Mouse (Mus musculus): Measurements from ENCODE around the gene Gm48551. TPM values are rescaled to one million over a fixed set of nuclear protein-coding genes. Genes with fewer than 3 reads are reported as not detected.

The Gm48551 gene
- polyA plus RNA-seq, 1 experiment from 2014 or later = 1.9 TPM

DNA sequence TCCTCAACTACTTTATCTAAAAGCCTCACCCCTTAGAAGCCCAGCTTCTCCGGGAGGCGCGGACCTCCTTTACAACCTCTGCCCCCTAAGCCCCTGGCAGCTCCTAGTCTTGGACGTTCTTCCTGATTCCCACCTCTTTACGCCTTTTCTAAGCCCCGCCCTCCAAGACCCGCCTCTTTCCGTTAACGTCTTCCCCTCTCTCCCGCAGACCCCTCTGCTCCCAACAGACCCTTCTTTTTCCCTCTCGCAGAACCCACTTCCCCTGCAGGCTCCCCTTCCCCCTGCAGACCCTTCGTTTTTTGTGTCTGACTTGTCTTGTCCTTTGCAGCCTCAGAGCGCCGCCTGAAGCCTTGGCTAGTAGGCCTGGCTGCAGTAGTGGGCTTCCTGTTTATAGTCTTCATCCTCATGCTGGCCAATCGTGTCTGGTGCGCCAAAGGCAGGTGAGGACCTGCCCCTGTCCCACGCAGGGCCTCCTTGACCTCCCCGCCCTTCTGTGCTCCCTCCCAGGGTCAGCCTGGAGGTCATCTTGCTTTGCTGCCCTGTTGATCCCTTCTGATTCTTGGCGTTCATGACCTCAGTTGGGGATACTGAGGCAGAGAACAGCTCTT, 9.3 kb downstream of the Gm48551 start:
- 0 out of 2 replicates have a peak, but pooled peaks cover 3% of the 10 kb centered on the region for H3K36me3 ChIP-seq (ENCODE audit: insufficient read depth, low read length)
- no peaks in the 10 kb centered on the region for H3K9me3 ChIP-seq (replicated peaks; ENCODE audit: low read length)
- peaks cover 16% of the 10 kb centered on the region for H3K4me1 ChIP-seq (replicated peaks; ENCODE audit: insufficient read depth, low read length)
- H3K27ac ChIP-seq = peak overlapping the region; percentile 72
- whole genome bisulfite sequencing = 7% methylated on average over 19 of the region's 19 CpGs
- no peak for TF ChIP-seq CTCF (IDR thresholded peaks at IDR 0.05; ENCODE audit: low read depth)
- H3K9ac ChIP-seq (ENCODE audit: low read depth, low read length) = peak overlapping the region; percentile 42
- peak overlapping the region; percentile 64 for H3K4me2 ChIP-seq (ENCODE audit: low read length)
- ATAC-seq (replicated peaks; ENCODE audit: low FRiP score, low read depth) = no peak
- DNase-seq (ENCODE audit: low spot score) = peak; percentile 62
- H3K4me3 ChIP-seq (replicated peaks; ENCODE audit: low read depth, low read length) = peak overlapping the region; percentile 21
- no peaks in the 10 kb centered on the region for H3K27me3 ChIP-seq (ENCODE audit: insufficient read depth, low read length)

DNA sequence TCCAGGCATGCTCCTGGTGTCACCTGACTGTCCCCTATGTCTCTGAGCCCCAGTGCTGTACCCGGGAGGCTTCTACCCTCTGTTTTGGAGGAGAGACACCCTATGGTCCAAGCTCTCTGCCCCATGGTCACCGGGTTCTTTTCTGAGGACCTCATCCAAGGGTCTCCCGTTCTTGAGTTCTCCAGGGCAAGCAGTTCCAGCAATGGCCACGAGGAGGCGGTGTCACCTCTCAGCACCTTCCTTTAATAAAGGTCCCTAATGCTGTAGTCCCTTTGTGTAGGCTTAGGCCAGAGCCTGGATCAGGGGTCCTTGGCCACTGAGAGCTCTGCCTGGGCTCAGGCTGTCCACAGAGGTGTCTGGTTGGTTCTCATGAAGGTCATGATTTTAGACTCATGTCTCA, 10.9 kb downstream of the Gm48551 start:
- Histone ChIP-seq H3K4me2 (ENCODE audit: low read length) (no peak overlapping the region), H3K4me3 (replicated peaks; ENCODE audit: low read depth, low read length) (no peak overlapping the region), H3K36me3 (ENCODE audit: insufficient read depth, low read length) (peaks cover 15% of the 10 kb centered on the region), H3K27me3 (ENCODE audit: insufficient read depth, low read length) (no peaks in the 10 kb centered on the region), H3K27ac (no peak overlapping the region), H3K4me1 (replicated peaks; ENCODE audit: insufficient read depth, low read length) (peaks cover 9% of the 10 kb centered on the region), H3K9me3 (replicated peaks; ENCODE audit: low read length) (no peaks in the 10 kb centered on the region), H3K9ac (ENCODE audit: low read depth, low read length) (no peak overlapping the region)
- WGBS = 20% methylated on average over 5 of the region's 5 CpGs
- ATAC-seq (replicated peaks; ENCODE audit: low FRiP score, low read depth) = no peak
- DNase-seq (ENCODE audit: low spot score) = peak; percentile 76
- TF ChIP-seq CTCF (IDR thresholded peaks at IDR 0.05; ENCODE audit: low read depth) = peak; percentile 95

DNA sequence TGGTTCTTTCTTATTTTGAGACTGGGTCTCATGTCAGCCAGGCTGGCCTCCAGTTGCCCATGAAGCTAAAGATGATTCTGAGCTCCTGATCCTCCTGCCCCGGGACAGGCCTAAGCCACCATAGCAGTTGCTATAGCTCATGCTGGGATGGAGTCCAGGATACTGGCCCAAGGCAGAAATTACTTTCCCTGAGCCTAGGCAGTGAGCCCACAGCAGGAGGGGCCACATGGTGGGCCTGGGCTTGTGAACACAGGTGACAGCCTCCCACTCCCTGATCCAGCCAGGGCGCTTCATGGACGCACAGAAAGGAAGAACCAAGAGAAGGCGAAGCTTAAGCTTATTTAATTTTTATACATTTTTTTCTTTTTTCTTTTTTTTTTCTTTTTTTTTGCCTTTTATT, 11.6 kb downstream of the Gm48551 start:
- H3K4me2 ChIP-seq (ENCODE audit: low read length) = no peak overlapping the region
- ATAC-seq (replicated peaks; ENCODE audit: low FRiP score, low read depth) = no peak
- 90% methylated on average over 4 of the region's 4 CpGs for WGBS
- H3K9me3 ChIP-seq (replicated peaks; ENCODE audit: low read length) = no peaks in the 10 kb centered on the region
- DNase-seq (ENCODE audit: low spot score) = no peak
- H3K4me3 ChIP-seq (replicated peaks; ENCODE audit: low read depth, low read length) = no peak overlapping the region
- H3K4me1 ChIP-seq (replicated peaks; ENCODE audit: insufficient read depth, low read length) = peaks cover 11% of the 10 kb centered on the region
- TF ChIP-seq CTCF (IDR thresholded peaks at IDR 0.05; ENCODE audit: low read depth) = no peak
- no peak overlapping the region for H3K27ac ChIP-seq
- no peaks in the 10 kb centered on the region for H3K27me3 ChIP-seq (ENCODE audit: insufficient read depth, low read length)
- no peak overlapping the region for H3K9ac ChIP-seq (ENCODE audit: low read depth, low read length)
- peaks cover 23% of the 10 kb centered on the region for H3K36me3 ChIP-seq (ENCODE audit: insufficient read depth, low read length)

DNA sequence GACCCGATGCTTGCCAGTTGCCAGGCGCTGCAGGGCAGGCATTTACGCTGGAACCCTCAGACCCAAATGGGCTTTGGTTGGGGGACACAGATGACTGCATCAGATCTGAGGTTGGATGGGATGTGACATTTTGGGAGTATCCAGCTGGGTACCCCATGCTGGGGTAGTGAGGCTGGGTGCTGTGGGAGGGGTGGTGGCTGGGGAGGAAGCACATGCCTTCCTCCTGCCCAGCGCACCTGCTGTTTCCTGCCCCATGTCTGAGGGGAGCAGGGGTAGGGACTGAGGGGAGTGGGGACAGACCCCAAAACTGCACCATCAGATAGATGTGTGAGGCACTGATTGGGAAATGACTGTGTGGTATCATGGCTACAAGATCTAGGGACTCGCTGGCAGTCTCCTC, 12.5 kb downstream of the Gm48551 start:
- Histone ChIP-seq H3K36me3 (ENCODE audit: insufficient read depth, low read length) (peaks cover 24% of the 10 kb centered on the region), H3K4me2 (ENCODE audit: low read length) (no peak overlapping the region), H3K4me3 (replicated peaks; ENCODE audit: low read depth, low read length) (no peak overlapping the region), H3K9me3 (replicated peaks; ENCODE audit: low read length) (no peaks in the 10 kb centered on the region), H3K27me3 (ENCODE audit: insufficient read depth, low read length) (no peaks in the 10 kb centered on the region), H3K9ac (ENCODE audit: low read depth, low read length) (no peak overlapping the region), H3K4me1 (replicated peaks; ENCODE audit: insufficient read depth, low read length) (peaks cover 20% of the 10 kb centered on the region), H3K27ac (no peak overlapping the region)
- 75% methylated on average over 5 of the region's 5 CpGs for WGBS
- TF ChIP-seq CTCF (IDR thresholded peaks at IDR 0.05; ENCODE audit: low read depth) = no peak
- no peak for DNase-seq (ENCODE audit: low spot score)
- no peak for ATAC-seq (replicated peaks; ENCODE audit: low FRiP score, low read depth)

DNA sequence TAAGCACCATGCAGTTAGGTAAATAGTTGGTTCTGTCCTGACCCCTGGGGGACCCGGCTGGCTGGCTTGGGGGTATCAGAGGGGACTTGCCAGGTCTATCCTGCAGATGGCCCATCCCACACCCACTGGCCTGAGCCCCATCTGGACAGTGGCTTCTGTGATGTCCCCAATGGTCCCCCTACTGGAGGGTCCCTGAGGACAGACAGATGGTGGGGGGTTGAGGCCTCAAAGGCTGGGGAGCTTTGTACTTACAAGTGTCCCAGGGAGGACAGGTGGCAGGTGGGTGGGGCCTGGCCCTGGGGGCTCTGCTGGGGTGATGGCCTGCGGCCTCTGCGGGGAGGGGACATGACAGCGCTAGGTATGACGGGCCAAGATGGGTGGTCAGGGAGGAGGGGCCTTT, 15.0 kb downstream of the Gm48551 start:
- ATAC-seq (replicated peaks; ENCODE audit: low FRiP score, low read depth) (no peak), DNase-seq (ENCODE audit: low spot score) (no peak)
- no peak for TF ChIP-seq CTCF (IDR thresholded peaks at IDR 0.05; ENCODE audit: low read depth)
- Histone ChIP-seq H3K36me3 (ENCODE audit: insufficient read depth, low read length) (peaks cover 28% of the 10 kb centered on the region), H3K4me3 (replicated peaks; ENCODE audit: low read depth, low read length) (no peak overlapping the region), H3K27ac (no peak overlapping the region), H3K9me3 (replicated peaks; ENCODE audit: low read length) (no peaks in the 10 kb centered on the region), H3K27me3 (ENCODE audit: insufficient read depth, low read length) (no peaks in the 10 kb centered on the region), H3K9ac (ENCODE audit: low read depth, low read length) (no peak overlapping the region), H3K4me2 (ENCODE audit: low read length) (no peak overlapping the region), H3K4me1 (replicated peaks; ENCODE audit: insufficient read depth, low read length) (peaks cover 29% of the 10 kb centered on the region)
- whole genome bisulfite sequencing = 75% methylated on average over 5 of the region's 5 CpGs

DNA sequence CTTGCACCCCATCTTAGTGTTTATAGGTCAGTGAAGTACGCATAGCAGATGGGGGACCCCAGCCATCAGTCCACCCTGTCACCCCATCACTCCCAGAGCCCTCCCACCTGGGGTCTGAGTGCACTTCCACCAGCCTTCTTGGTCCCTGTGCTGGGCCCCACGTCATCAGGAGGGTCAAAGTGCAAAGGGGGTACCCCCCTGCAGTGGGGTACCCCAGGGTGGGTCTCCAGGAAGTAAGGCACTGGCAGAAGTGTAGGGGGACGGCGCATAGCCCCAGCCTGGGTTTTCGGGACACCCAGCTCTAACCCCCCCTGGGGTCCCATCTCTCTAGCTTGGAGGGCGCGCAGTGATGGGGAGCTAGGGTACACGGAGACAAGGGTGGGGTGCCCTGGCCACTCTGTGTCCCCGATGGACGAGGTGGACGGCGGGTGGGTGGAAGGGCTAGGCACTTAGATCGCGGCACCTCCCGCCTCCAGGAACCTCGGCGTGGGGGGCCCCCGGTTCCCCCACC, 15.6 kb downstream of the Gm48551 start:
- 83% methylated on average over 18 of the region's 18 CpGs for WGBS
- Histone ChIP-seq H3K27me3 (ENCODE audit: insufficient read depth, low read length) (no peaks in the 10 kb centered on the region), H3K9ac (ENCODE audit: low read depth, low read length) (no peak overlapping the region), H3K27ac (no peak overlapping the region), H3K36me3 (ENCODE audit: insufficient read depth, low read length) (peaks cover 31% of the 10 kb centered on the region), H3K9me3 (replicated peaks; ENCODE audit: low read length) (no peaks in the 10 kb centered on the region), H3K4me3 (replicated peaks; ENCODE audit: low read depth, low read length) (no peak overlapping the region), H3K4me1 (replicated peaks; ENCODE audit: insufficient read depth, low read length) (peaks cover 29% of the 10 kb centered on the region), H3K4me2 (ENCODE audit: low read length) (no peak overlapping the region)
- no peak for ATAC-seq (replicated peaks; ENCODE audit: low FRiP score, low read depth)
- no peak for TF ChIP-seq CTCF (IDR thresholded peaks at IDR 0.05; ENCODE audit: low read depth)
- DNase-seq (ENCODE audit: low spot score) = no peak

Measured in kidney, postnatal 0 days (tissue).